Mouse (Mus musculus) cerebellum, adult 11 months (tissue): ENCODE data around the gene Hspa5.
"Not testable (repeated sequence)": the region's sequence is repeated elsewhere in the genome, so short reads cannot be mapped to it uniquely, and the experiment has no call there.

Source experiments
- DNase-seq: peaks from one replicate; pipeline ENCODE4 v3.0.0; 2022

Gene Hspa5

GRCm38 (mm10) chr2:34771368-34772226, at the start of gene Hspa5:
Hspa5 (plus strand) TSS chr2:34771970.
- DNase-seq = peak; percentile 100

- no peak for DNase-seq
These were observed 46.5 kb upstream of the Hspa5 start for GRCm38 (mm10) chr2:34725269-34725668.

- DNase-seq = no peak
These were observed 44.6 kb upstream of the Hspa5 start for GRCm38 (mm10) chr2:34727045-34727728.

- DNase-seq = no peak
These were observed 35.1 kb upstream of the Hspa5 start for GRCm38 (mm10) chr2:34736626-34737025.

- DNase-seq = no peak
These were observed 33.9 kb upstream of the Hspa5 start for GRCm38 (mm10) chr2:34737911-34738310.

- no peak for DNase-seq
These were observed 31.9 kb upstream of the Hspa5 start for GRCm38 (mm10) chr2:34739684-34740391.

- no peak for DNase-seq
These were observed 30.2 kb upstream of the Hspa5 start for GRCm38 (mm10) chr2:34741390-34742159.

- DNase-seq = no peak
These were observed 29.1 kb upstream of the Hspa5 start for GRCm38 (mm10) chr2:34742675-34743074.

GRCm38 (mm10) chr2:34744476-34744875, 27.3 kb upstream of the Hspa5 start:
- no peak for DNase-seq

GRCm38 (mm10) chr2:34745673-34746072, 26.1 kb upstream of the Hspa5 start:
- DNase-seq = no peak

GRCm38 (mm10) chr2:34748479-34748878, 23.3 kb upstream of the Hspa5 start:
- DNase-seq = no peak

GRCm38 (mm10) chr2:34750245-34750644, 21.5 kb upstream of the Hspa5 start:
- no peak for DNase-seq

- DNase-seq = peak; percentile 86
These were observed 17.8 kb upstream of the Hspa5 start for GRCm38 (mm10) chr2:34753811-34754550.

- DNase-seq = peak; percentile 34
These were observed 17.0 kb upstream of the Hspa5 start, which contains the start of gene Gapvd1 for GRCm38 (mm10) chr2:34754551-34755358. Gapvd1 (minus strand) TSS chr2:34755232.

- no peak for DNase-seq
These were observed 14.4 kb upstream of the Hspa5 start for GRCm38 (mm10) chr2:34757341-34757740.

- DNase-seq = not testable (repeated sequence)
These were observed 10.5 kb upstream of the Hspa5 start for GRCm38 (mm10) chr2:34761272-34761671.

GRCm38 (mm10) chr2:34762174-34762573, 9.6 kb upstream of the Hspa5 start:
- no peak for DNase-seq

GRCm38 (mm10) chr2:34762872-34763271, 8.9 kb upstream of the Hspa5 start:
- DNase-seq = no peak

GRCm38 (mm10) chr2:34764801-34765200, 7.0 kb upstream of the Hspa5 start:
- no peak for DNase-seq

- DNase-seq = no peak
These were observed 1.7 kb upstream of the Hspa5 start for GRCm38 (mm10) chr2:34770049-34770448.

- no peak for DNase-seq
These were observed 819 bp upstream of the Hspa5 start for GRCm38 (mm10) chr2:34770951-34771350.
